Mouse (Mus musculus) lung, postnatal 4 days (tissue): ENCODE results near the gene Wwc2.

Source experiments
- DNase-seq, 2 experiments: peaks; one replicate each; pipeline ENCODE4 v3.0.0; 2021

Wwc2 gene

GRCm38 (mm10) chr8:47899891-47900290 is 90.8 kb downstream of the Wwc2 start:
- no peak for DNase-seq

DNA sequence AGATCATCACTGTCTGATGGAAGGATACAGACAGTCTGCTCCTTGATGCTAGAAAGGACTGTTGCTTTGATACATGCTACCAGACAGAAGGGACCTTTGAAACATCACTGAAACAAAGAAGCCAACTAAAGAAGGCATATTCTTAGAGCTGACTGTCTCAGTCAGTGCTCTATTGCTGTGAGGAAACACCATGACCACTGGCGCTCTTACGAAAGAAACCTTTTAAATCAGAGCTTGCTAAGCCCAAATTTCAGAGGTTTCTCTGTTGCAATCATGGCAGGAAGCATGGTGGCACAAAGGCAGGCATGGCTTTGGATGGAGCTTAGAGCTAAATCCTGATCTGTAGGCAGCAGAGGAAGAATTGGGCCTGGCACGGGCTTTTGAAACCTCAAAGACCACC is 98.3 kb downstream of the Wwc2 start:
- DNase-seq, result no peak

DNA sequence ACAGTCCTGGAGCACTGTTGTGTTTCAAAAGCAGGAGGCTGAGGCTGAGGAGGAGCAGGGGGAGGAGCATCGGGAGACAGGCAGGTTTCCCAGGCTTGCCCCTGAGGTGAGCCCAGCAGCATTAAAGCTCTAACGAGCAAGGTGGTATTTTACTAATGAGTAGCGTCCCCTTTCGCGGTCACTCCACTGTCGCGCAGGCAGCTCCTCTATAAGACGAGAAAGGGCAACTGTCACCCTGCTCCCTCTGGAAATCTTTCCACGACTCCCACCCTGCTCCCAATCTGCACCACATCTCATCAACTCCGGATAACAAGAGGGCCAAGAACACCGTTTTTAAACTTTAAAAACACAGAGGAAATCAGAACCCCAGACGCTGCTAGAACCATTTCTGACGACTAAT is 99.1 kb downstream of the Wwc2 start:
- no peak for DNase-seq

DNA sequence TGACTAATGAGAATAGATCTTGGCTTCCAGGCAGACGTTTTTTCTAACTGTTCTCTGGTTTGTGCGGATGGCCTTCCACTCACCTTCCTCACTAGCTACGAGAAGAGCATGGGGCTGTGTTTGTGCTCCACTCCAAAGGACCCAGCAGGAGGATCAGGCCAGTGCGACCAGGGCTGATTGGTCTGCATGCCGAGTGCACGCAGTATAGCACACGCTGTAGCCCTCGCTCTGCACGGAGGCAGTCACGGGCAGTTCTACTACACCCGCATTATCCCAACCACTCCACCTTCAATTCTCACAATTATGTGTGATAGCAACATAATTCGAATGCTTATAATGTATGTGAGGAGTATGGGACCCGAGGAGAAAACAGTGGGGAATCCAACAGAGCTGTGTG is 99.9 kb downstream of the Wwc2 start:
- DNase-seq, result no peak

DNA sequence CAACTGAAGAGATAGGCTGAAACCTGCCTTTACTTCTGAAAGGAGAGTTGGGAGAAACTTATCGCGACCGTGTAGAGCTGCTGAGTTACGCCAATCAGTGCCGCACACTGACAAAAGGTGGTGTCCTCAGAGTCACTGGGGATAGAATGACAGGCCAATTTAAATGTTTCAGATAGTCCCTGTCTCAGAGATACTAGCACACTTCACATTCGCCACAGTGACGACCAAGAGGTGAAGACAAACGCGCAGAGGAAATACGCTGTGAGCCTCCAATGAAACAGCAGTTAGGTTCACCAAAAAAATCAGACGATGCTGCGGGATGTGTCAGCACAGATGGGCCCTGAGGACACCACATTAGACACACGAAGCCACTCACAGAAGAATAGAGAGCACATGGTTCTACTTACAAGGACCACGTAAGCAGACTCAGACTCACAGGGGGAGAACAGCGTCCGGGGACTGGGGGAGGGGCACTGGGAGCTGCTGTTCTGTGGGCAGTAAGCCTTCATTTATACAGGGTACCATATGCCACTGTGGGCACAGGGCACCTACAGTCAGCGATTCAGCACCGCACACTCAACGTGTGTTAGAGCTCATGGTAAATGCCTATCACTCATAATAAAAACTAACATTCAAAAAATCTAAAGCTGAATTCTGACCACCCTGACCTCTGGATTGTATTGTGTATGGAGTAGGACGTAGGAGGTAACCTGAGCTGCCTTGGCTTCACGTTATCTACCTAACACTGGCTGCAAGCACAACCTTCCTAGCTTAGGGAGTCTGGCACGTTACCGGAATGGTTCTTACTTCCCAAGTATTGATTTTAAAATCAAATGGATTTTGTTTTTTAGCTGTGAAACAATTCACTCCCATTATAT is 100.5 kb downstream of the Wwc2 start:
- no peak for DNase-seq

DNA sequence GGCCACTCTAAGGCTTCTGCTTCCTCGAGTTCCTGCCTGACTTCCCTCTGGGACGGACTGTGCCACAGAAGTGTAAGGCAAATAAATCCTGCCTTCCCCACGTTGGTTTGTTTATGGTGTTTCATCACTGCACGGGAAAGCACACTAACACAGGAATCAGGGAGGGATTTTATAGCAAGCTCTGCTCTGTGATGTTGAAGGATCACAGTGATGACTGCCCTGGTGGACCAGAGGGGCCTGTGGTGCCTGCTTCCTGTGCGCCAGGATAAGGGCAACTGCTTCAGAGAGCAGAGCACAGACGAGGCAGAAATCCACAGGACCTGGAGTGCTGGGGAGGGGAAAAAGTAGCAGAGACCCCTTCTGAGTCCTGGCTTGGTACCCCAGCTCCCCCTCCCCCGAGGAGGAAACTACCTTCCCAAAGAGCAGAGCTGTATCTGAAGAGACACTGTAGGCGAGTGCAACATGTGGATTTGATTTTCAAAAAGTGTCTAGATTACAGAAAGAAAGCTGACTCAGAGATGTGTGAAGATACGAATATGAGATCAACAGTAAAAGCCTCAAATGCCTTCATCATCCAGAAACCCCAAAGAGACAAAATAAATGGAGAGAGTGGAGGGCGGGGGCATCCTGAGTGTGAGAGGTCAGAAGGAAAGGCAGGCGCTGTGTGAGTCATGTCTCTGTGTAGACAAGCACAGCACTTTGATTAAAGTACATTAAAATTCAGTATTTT is 101.7 kb downstream of the Wwc2 start:
- no peak for DNase-seq

- DNase-seq, result no peak
These were observed 106.4 kb downstream of the Wwc2 start for GRCm38 (mm10) chr8:47884306-47884705.

- DNase-seq, result no peak
These were observed 107.0 kb downstream of the Wwc2 start for GRCm38 (mm10) chr8:47883739-47884138.

GRCm38 (mm10) chr8:47878516-47878915 is 112.2 kb downstream of the Wwc2 start:
- DNase-seq, result no peak

DNA sequence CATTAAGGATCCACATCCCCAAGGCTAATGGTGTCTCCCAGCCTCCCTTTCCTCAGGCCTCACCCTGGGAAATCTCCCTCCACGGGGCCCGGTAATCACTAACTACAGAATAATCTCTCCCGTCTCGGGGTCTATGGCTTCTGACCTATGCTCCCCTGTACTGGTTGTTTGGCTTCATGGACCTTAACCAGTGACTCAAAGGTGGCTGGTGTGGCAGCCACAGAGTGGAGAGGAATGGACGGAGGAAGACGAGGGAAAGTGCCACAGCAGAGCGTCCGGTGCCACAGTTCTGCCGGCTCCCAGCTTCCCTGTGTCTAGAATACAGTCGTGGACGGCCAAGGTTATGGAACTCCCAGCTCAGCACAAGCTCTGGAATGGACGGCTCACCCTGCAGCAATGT is 114.9 kb downstream of the Wwc2 start:
- DNase-seq, result no peak

DNA sequence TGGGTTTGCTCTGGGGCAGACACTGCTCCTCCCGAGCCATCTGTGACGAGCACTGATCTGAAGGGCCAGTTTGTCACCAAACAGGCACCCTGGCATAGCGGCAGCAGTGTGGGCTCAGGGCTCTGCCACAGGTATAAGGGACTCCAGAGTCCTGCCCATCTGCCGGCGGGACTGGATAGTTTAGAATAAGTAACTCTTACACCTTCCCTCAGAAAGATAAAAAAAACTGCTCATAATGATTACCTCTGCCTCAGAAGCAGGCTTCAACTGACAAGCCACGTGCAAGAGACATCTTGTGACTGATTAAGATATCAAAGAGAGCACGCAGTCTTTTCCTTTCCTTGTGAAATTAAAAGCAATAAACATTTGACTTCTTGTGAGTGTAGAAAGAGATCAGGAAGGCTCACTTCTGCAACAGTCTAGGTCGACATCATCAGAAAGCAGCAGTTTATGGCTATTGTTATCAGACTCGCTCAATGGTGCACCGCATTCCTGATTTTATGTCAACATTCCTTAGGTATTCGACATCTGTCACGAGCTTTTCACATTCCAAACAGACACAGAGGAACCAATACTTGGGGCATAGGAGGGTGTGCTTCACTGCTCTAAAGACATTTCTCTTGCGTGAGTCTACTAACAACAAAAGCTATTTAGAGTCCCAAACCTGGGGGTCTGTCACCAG is 116.1 kb downstream of the Wwc2 start:
- no peak for DNase-seq

GRCm38 (mm10) chr8:47872361-47873107 is 118.2 kb downstream of the Wwc2 start:
- peak in 1 of 2 experiments; percentile 59 for DNase-seq

- peak; percentile 77 to 88 for DNase-seq
These were observed 123.7 kb downstream of the Wwc2 start for GRCm38 (mm10) chr8:47867067-47867466.

- DNase-seq, result no peak
These were observed 124.2 kb downstream of the Wwc2 start for GRCm38 (mm10) chr8:47866568-47866967.

DNA sequence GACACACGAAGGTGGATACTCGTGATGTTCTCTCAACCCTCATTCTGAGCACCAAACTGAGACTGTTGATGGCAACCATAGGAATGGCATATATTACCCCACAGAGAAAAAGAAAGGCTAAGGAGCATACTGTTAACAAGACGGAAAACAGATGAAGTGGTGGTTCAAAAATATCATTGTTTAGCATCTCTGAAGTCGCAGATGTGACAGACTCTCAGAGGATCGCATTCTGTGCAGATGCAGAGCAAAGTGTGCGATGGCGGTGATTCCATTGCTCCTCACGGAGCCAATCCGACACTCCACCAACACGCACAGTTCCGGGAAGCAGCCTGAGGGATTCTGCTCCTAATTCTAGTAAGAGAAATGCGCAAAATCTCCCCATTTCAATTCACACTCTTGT is 131.5 kb downstream of the Wwc2 start:
- DNase-seq, result no peak

DNA sequence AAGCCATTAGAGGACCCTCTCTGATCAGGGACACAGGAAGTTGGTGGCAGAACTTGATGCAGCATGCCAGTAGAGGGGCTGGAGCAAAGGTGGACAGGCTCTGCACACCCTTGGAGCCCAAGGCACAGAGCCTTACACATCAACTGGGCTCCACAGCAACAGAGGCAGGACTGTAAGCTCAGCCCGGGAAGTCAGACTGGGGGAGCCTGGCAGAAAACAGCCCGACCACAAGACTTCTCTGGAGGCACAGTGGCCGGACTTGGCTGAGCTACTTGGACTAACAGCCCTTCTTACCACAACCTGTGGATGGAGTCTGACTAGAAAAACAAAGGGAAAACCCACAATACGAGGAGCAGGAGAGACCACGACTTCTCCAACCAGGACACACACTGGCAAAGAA is 137.4 kb downstream of the Wwc2 start:
- no peak for DNase-seq

- DNase-seq, result peak in 1 of 2 experiments; percentile 25
These were observed 138.0 kb downstream of the Wwc2 start for GRCm38 (mm10) chr8:47852737-47853136.

DNA sequence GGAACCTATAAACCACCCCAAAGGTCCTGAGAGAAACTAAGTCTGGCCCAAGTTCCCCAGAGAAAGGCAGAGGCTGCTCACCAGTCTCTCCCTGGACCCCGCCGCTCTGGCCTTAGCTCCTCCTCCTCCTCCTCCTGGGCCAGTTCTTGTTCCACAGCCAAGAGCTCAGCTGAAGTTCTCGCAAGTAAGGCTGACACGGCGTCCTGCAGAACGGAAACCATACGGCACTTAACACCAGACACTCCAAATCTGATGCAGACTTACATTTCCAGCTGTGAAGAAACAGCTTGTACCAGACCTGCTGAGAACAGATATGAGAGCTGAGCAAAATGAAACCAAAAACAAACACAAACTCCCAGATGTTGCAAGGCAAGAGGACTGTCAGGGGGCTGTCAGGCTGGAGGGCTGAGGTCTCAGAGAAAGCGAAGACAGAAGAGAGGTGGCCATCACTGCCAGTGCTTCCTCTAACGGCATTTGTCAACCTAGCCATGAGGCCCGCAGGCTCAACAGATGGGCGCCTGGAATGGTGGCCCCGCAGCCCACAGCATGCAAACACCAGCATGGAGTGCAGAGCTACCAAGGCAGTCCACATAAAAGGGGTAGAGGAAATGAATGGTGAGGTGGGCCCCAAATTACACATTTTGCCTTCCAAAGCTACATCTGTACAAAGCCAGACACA is 138.8 kb downstream of the Wwc2 start:
- DNase-seq, result peak; percentile 65 to 84

- no peak for DNase-seq
These were observed 140.9 kb downstream of the Wwc2 start for GRCm38 (mm10) chr8:47849842-47850241.

DNA sequence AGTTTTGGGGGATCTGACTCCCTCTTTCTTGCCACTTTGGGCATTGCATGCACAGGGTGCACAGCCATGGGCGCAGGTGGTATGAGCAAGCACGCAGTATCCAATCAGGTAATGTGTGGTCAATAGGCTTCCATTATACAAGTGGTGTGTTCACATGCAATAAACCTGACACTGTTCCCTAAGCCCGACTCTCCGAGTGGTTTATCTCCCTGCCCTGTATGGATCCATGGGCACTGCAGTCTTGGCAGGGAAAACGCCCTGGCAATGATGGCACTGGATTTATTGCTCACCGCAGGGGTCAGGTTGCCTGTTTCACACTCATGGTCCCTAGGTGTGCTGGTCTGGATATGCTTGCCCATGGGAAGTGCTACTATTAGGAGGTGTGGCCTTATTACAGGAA is 142.8 kb downstream of the Wwc2 start:
- peak in 1 of 2 experiments; percentile 15 for DNase-seq

DNA sequence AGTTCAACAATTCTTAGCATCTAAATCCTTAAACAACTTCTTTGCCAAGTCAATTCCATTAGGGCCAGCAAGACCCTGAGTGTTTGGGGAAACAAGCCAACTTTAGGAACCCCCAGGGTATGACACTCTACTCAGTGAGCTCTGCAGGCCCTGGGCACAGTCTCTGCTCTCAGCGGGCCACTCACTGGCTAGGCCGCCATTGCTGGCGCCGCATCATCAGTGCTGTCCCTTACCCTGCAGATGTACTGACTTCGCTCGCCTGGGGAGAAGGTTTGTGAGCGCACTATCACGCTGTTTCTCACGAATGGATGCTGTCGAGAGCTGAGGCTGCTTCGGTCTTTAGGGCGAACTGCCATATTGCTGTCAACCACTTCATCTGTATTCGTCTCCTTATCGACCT is 143.6 kb downstream of the Wwc2 start:
- DNase-seq, result no peak

DNA sequence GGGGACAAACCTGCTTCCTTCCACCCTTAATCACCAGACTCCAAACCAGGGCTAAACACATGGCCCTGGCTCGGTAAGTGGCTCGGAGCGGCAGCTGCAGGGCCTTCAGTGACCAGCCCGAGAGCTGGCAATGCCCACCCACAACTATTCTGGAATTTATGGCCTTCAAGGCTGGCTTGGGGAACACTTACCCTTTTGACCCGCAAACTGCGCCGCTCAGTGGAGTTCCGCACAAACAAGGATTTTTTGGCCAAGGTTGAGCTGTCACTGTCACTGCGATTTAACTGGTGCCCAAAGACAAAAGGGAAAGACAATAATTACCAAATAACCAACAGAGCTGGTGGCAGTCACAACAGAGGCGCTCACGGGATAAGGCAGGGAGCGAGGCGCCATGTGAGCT is 144.8 kb downstream of the Wwc2 start:
- DNase-seq, result no peak
